Mouse (Mus musculus): ENCODE results near the gene D10Jhu81e.

The D10Jhu81e gene

GRCm38 (mm10) chr10:78163241-78163640 is 6.3 kb downstream of the D10Jhu81e start:
- no peak for DNase-seq

DNA sequence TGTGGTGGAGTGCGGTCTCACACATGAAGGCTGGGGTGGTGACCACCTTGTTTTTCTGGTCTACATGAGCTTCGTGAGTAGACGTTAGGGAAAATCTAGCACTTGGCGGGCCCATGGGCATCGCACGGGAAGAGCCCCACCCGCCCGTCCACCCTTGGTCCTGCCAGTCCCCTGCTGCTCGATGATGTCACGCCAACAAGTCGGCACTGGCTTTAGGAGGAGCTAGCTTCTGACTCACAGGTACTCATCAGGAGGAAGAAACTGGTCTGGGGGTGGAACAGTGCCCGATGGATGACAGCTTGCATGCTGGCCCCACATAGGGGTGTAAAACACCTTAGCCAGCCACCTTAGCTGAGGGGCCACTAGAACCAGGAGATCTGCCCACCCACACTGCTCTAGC is 6.9 kb downstream of the D10Jhu81e start:
- no peak for DNase-seq

GRCm38 (mm10) chr10:78161096-78161495 is 8.5 kb downstream of the D10Jhu81e start:
- no peak for DNase-seq

DNA sequence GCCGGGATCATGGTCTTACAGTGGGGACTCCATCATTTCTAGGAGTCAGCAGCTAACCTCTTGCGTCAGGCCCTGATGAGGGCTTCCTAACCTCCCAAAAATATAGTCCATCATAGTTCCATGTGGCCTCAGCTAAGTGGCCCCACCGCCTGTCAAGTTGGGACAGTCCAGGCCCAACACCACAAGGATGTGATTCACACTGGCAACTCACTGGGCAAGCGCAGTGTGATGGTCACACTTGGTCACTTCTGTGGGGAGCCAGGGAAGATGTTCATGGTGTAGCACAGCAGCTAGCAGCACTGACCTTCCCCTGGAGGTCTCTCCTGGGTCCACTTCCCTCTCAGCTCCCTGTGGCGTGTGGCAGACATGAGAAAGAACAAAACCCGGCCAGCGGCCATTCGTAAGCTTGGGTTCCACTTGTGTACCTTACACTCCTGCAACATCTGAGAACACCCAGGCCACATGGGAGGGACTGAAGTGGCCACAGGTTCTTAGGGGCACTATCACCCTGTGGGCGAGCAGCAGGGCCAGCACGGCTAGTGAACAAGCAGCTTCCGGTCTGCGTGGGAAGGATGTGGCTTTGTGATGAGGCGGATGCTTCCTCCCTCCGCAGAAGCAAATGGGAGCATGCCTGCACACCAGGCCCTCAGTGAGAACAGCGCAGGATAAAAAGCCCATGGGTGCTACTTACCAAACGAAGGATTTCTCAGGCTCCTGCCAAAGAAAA is 9.1 kb downstream of the D10Jhu81e start:
- DNase-seq: no peak

DNA sequence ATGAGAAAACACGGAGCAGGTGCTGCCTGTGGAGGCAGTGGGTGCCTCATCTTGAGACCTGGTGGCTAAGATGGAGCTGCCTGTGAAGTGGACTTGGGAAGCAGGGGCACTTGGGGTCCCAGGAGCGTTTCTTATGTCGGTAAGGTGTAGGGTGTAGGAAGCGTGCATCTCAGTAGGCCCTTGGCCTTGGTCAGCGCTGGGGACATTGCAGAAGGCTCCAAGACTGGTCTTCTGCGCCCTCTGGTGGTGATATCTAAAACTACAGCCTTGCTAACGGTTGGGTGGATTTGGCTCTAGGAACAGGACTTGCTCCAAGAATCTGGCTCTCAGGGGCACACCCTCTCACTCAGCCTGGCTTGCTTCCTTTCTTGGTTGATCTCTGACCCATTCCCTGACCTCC is 9.7 kb downstream of the D10Jhu81e start:
- peak; percentile 77 for DNase-seq

- DNase-seq: peak; percentile 46
Measured at GRCm38 (mm10) chr10:78159252-78159878, 10.2 kb downstream of the D10Jhu81e start.

DNA sequence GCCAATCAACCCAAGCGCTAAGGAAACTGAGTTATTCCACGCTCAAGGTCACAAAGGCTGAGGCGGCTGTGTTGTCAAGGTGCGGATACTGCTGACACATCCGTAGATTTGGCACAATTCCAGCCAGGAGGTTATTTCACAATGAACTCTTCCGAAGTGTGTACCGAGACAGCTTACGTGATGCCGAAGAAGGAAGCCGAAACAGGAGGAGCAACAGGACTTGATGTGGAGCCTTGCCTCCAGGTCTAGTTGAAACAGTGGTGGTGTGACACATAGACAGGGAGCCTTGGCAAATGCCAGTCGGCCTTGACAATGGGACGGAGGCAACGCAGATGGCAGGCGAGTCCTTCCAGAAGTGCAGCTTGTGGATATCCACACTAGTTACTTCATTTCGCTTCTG is 11.5 kb downstream of the D10Jhu81e start:
- no peak for DNase-seq

GRCm38 (mm10) chr10:78156926-78157325 is 12.7 kb downstream of the D10Jhu81e start:
- DNase-seq: no peak

- DNase-seq: no peak
Measured at GRCm38 (mm10) chr10:78148834-78149766, 20.5 kb downstream of the D10Jhu81e start.

DNA sequence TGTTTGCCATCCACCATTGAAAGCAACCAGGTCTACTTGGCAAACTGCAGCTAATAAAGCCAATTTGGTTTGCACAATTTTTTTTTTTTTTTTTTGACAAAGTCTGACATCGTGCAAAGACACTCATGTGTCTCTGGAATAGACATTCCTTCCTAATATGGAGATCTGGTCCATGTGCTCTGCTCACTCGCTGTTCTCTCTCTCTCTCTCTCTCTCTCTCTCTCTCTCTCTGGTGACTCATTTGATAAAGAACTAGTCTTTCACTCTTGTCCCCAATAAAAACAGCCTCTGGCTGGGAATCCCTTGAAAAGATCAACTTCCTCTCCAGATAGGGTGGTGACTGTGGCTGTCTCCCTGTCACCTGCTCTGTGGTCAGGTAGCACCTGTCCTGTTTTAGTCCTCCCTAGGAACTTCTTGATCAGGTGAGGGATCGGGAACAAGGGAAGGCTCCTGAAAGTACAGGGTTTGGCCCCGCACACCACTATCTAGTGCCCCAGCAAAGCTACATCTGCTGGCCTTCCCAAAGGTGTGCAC is 21.6 kb downstream of the D10Jhu81e start:
- no peak for DNase-seq

GRCm38 (mm10) chr10:78143727-78144505 is 25.7 kb downstream of the D10Jhu81e start:
- DNase-seq: peak; percentile 59

DNA sequence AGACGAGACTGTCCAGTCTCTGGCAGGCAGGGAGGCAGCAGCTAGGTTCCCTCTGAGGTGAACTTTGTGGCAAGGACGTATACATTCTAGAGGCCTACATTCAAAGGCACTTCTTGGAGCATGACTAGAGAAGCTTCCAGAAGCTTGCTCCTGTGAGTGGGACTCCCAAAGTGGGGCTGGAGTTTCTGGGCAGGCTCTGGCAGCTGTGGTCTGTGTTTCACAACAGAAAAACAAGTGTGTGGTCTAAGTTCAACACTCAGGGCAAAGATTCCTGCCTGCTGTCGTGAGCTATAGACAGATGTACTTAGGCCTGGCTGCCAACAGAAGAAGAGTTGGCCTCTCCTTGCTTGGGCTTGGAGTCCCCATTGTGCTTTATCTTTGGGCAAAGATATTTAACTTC is 28.7 kb downstream of the D10Jhu81e start:
- no peak for DNase-seq

DNA sequence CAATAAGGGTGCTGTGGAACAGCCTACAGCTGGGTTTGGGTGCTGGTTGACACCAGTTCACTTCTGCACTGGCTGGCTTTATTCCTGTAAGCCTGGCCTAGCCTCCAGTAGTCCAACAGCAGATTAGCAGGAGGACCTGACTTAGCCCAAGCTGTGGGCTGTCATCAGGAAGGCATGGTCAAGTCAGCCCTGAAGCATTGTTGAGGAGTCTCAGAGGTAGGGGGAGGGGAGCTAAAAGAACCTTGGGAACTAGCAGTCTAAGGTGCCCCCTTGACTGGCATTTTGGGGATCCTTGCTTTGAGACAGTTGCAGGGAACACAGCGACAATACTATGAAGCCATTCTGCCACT is 29.4 kb downstream of the D10Jhu81e start:
- no peak for DNase-seq

GRCm38 (mm10) chr10:78139572-78140250 is 29.9 kb downstream of the D10Jhu81e start:
- no peak for DNase-seq

GRCm38 (mm10) chr10:78138812-78139523 is 30.6 kb downstream of the D10Jhu81e start:
- no peak for DNase-seq

- DNase-seq: no peak
Measured at GRCm38 (mm10) chr10:78137191-78137590, 32.4 kb downstream of the D10Jhu81e start.

DNA sequence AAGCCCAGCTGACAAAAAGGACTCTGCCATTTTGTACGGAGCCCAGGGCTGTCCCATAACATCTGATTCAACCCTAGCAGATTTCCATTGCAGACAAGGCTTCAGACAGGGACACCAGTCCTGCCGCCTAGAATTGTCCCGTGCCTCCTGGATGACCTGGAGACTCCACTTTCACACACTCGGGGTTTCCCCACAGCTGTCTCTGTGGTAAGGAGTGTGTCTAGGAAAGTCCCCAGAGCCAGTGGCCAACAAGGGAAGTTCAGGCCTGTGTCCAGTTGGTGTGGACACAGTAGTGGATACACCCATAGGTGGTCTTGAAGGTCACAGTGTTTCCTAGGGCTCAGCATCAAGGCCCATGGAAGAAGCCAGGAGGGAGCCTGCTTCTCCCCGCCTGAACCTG is 33.6 kb downstream of the D10Jhu81e start:
- no peak for DNase-seq

DNA sequence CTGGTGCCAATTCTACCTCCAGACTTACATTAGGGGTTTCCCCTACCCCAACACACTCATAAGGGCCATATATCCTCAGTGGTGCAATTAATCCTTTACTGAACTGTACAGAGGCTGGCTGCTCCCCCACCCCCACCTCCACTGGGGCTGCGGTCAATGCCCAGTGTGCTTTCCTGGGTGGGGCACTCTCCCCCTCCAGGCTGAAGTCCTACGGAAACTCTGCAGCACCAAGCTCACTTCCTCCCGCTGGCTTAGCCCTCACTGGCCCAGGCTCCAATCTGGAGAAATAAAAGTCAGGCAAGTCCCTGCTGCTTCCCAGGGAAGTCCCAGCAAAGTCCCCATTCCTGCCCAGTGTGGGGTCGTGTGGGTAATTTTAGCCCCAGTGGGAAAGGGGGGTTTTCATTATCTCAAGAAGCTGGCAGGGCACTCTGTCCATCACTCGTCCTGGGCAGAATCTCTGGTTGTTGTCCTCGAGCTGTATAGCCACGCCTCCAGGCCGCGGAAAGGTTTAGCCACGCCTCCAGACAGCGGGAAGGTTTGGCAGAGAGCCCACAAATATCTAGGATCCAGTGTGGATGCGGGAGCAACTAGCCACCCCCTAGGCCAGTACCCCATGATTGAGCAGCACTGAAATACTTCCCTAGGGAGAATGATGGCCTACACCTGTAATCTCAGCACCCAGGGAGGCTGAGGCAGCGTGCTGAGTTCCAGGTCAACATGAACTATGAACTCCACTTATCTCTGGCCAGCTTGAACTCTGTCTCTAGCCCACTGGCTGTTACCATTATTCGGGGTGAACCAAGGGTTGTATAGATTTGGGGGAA is 34.4 kb downstream of the D10Jhu81e start:
- DNase-seq: no peak

- DNase-seq: no peak
Measured at GRCm38 (mm10) chr10:78134400-78134799, 35.2 kb downstream of the D10Jhu81e start.

DNA sequence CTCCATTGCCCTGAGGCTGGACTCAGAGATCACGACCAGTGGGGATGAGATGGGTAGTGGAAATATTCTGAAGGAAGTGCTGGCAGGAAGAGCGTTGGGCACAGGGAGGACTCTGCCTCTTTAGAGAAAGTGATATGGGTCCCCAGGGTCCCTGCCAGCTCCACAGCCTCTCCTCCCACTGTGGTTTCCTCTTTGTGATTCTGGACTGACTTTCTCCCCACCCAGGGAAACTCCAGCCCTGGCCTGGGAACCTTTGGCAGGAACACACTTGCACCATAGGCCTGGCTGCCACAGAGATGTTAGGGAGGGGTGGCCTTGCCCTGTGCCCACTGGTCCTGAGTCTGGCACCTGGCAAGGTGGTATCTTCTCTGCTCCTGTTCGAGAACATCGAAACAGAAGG is 39.6 kb downstream of the D10Jhu81e start:
- DNase-seq: no peak

All from right cerebral cortex, postnatal 25 days (tissue).